Mouse (Mus musculus): Measurements from ENCODE around the gene Gm3045. TPM values are rescaled to one million over a fixed set of nuclear protein-coding genes. Genes with fewer than 3 reads are reported as not detected.

Gene Gm3045
- polyA plus RNA-seq, 1 experiment from 2014 or later = not detected

GRCm38 (mm10) chr13:56419538-56419937 lies 6.9 kb upstream of the Gm3045 start:
- 62% methylated on average over 6 of the region's 6 CpGs for WGBS (ENCODE audit: insufficient replicate concordance)
- H3K4me3 ChIP-seq (ENCODE audit: low read depth, low read length) = no peak overlapping the region
- no peak overlapping the region for H3K4me2 ChIP-seq (ENCODE audit: low read depth, low read length)
- TF ChIP-seq CTCF (IDR thresholded peaks at IDR 0.05; ENCODE audit: low read depth) (no peak), EP300 (IDR thresholded peaks at IDR 0.05; ENCODE audit: low read depth) (no peak)
- no peak overlapping the region for H3K9ac ChIP-seq (replicated peaks)
- H3K36me3 ChIP-seq (replicated peaks; ENCODE audit: insufficient read depth, low read length) = no peaks in the 10 kb centered on the region
- DNase-seq (no peak), ATAC-seq (no peak)
- H3K27ac ChIP-seq (ENCODE audit: low read depth) = no peak overlapping the region
- H3K9me3 ChIP-seq (ENCODE audit: low read length) = no peaks in the 10 kb centered on the region
- H3K4me1 ChIP-seq (ENCODE audit: insufficient read depth) = no peaks in the 10 kb centered on the region
- peaks cover 14% of the 10 kb centered on the region for H3K27me3 ChIP-seq (ENCODE audit: insufficient read depth, low read length)

GRCm38 (mm10) chr13:56422072-56422723 lies 4.2 kb upstream of the Gm3045 start:
- ATAC-seq (no peak), DNase-seq (peak; percentile 65)
- Histone ChIP-seq H3K9ac (replicated peaks) (no peak overlapping the region), H3K9me3 (ENCODE audit: low read length) (no peaks in the 10 kb centered on the region), H3K36me3 (replicated peaks; ENCODE audit: insufficient read depth, low read length) (no peaks in the 10 kb centered on the region), H3K27me3 (ENCODE audit: insufficient read depth, low read length) (peaks cover 17% of the 10 kb centered on the region), H3K4me1 (ENCODE audit: insufficient read depth) (no peaks in the 10 kb centered on the region), H3K4me2 (ENCODE audit: low read depth, low read length) (no peak overlapping the region), H3K4me3 (ENCODE audit: low read depth, low read length) (no peak overlapping the region), H3K27ac (ENCODE audit: low read depth) (no peak overlapping the region)
- 25% methylated on average over 16 of the region's 16 CpGs for WGBS (ENCODE audit: insufficient replicate concordance)
- no peak for TF ChIP-seq EP300 (IDR thresholded peaks at IDR 0.05; ENCODE audit: low read depth)
- TF ChIP-seq CTCF (IDR thresholded peaks at IDR 0.05; ENCODE audit: low read depth) = peak; percentile 75

DNA sequence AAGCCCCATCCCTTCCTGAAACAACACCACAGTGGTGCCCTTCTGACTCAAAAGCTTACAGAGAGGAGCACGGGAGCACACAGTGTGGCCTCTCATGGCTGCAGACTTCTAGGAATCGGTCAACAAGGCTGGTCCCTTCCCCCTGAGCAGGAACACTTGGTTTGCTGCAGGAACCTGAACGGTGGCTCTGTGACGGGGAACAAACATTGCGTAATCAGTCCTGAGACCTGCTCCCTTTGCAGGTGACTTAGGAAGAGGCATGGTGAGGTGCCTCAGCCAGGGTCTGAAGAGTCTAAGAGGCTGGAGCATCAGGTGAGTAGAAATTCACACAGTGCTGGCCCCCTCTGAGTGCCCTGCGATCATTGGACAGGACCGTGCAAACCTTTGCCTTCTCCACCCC lies 463 bp upstream of the Gm3045 start:
- 50% methylated on average over 7 of the region's 7 CpGs for WGBS (ENCODE audit: insufficient replicate concordance)
- H3K27ac ChIP-seq (ENCODE audit: low read depth) = no peak overlapping the region
- no peak overlapping the region for H3K9ac ChIP-seq (replicated peaks)
- TF ChIP-seq CTCF (IDR thresholded peaks at IDR 0.05; ENCODE audit: low read depth) (no peak), EP300 (IDR thresholded peaks at IDR 0.05; ENCODE audit: low read depth) (no peak)
- no peaks in the 10 kb centered on the region for H3K9me3 ChIP-seq (ENCODE audit: low read length)
- DNase-seq (no peak), ATAC-seq (no peak)
- H3K4me3 ChIP-seq (ENCODE audit: low read depth, low read length) = no peak overlapping the region
- no peaks in the 10 kb centered on the region for H3K36me3 ChIP-seq (replicated peaks; ENCODE audit: insufficient read depth, low read length)
- H3K4me1 ChIP-seq (ENCODE audit: insufficient read depth) = no peaks in the 10 kb centered on the region
- H3K4me2 ChIP-seq (ENCODE audit: low read depth, low read length) = no peak overlapping the region
- peaks cover 19% of the 10 kb centered on the region for H3K27me3 ChIP-seq (ENCODE audit: insufficient read depth, low read length)

- TF ChIP-seq CTCF (IDR thresholded peaks at IDR 0.05; ENCODE audit: low read depth) (peak; percentile 80), EP300 (IDR thresholded peaks at IDR 0.05; ENCODE audit: low read depth) (no peak)
- Histone ChIP-seq H3K27ac (ENCODE audit: low read depth) (no peak overlapping the region), H3K9ac (replicated peaks) (no peak overlapping the region), H3K4me3 (ENCODE audit: low read depth, low read length) (no peak overlapping the region), H3K27me3 (ENCODE audit: insufficient read depth, low read length) (0 out of 2 replicates have a peak, but pooled peaks cover 8% of the 10 kb centered on the region), H3K4me2 (ENCODE audit: low read depth, low read length) (no peak overlapping the region), H3K9me3 (ENCODE audit: low read length) (no peaks in the 10 kb centered on the region), H3K4me1 (ENCODE audit: insufficient read depth) (no peaks in the 10 kb centered on the region), H3K36me3 (replicated peaks; ENCODE audit: insufficient read depth, low read length) (no peaks in the 10 kb centered on the region)
- peak; percentile 80 for DNase-seq
- 30% methylated on average over 15 of the region's 16 CpGs for WGBS (ENCODE audit: insufficient replicate concordance)
- ATAC-seq = peak; percentile 64
Measured at GRCm38 (mm10) chr13:56428724-56429500, 2.5 kb downstream of the Gm3045 start.

DNA sequence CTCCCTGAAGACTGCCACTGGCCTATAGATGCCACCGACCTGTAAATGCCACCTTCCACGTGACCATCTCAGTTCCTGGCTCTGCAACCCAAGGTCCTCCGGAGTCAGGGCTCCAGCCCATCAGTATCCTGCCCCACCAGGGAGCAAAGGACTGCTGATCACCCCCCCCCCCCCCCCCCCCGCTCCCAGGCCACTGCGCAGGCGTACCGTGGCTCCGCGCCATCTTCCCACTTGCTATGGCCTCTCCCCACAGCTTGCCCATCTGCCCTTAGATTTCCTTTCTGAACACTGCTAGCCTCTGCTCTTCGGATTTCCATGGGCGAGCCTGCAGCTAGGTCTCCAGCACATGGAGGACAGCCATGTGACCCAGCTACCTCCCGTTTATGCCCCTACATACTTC lies 6.1 kb downstream of the Gm3045 start:
- Histone ChIP-seq H3K4me2 (ENCODE audit: low read depth, low read length) (no peak overlapping the region), H3K9me3 (ENCODE audit: low read length) (no peaks in the 10 kb centered on the region), H3K4me1 (ENCODE audit: insufficient read depth) (no peaks in the 10 kb centered on the region; the same call in 1 of the 2 replicates), H3K36me3 (replicated peaks; ENCODE audit: insufficient read depth, low read length) (no peaks in the 10 kb centered on the region), H3K4me3 (ENCODE audit: low read depth, low read length) (no peak overlapping the region), H3K27me3 (ENCODE audit: insufficient read depth, low read length) (0 out of 2 replicates have a peak, but pooled peaks cover 6% of the 10 kb centered on the region), H3K9ac (replicated peaks) (no peak overlapping the region), H3K27ac (ENCODE audit: low read depth) (no peak overlapping the region)
- ATAC-seq = no peak
- no peak for DNase-seq
- TF ChIP-seq EP300 (IDR thresholded peaks at IDR 0.05; ENCODE audit: low read depth) (no peak), CTCF (IDR thresholded peaks at IDR 0.05; ENCODE audit: low read depth) (no peak)
- 85% methylated on average over 12 of the region's 12 CpGs for WGBS (ENCODE audit: insufficient replicate concordance)

DNA sequence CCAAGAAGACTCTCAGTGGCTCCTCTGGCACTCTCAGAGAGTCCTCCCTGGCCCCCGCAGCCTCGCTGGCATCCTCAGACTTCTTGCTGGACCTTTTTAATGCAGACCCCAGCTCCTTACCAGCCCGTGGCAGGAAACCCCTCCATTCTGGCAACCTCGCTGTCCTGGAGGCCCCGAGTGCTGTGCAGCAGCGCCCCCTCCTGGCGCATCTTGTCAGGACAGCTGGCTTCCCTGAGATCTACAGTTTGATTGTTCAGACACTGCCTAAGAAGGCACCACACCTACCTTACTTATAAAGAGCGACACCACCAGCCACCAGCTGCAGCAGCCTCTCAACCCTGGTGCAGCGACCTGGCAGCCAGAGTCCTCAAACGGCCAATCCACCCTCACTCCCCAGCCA lies 7.1 kb downstream of the Gm3045 start:
- H3K9me3 ChIP-seq (ENCODE audit: low read length) = no peaks in the 10 kb centered on the region
- no peaks in the 10 kb centered on the region for H3K36me3 ChIP-seq (replicated peaks; ENCODE audit: insufficient read depth, low read length)
- DNase-seq (peak; percentile 74), ATAC-seq (no peak)
- no peak overlapping the region for H3K4me2 ChIP-seq (ENCODE audit: low read depth, low read length)
- 16% methylated on average over 10 of the region's 10 CpGs for whole genome bisulfite sequencing (ENCODE audit: insufficient replicate concordance)
- peak; percentile 73 for TF ChIP-seq CTCF (IDR thresholded peaks at IDR 0.05; ENCODE audit: low read depth)
- no peak for TF ChIP-seq EP300 (IDR thresholded peaks at IDR 0.05; ENCODE audit: low read depth)
- no peak overlapping the region for H3K4me3 ChIP-seq (ENCODE audit: low read depth, low read length)
- peaks cover 11% of the 10 kb centered on the region; the same call in 1 of the 2 replicates for H3K27me3 ChIP-seq (ENCODE audit: insufficient read depth, low read length)
- H3K27ac ChIP-seq (ENCODE audit: low read depth) = no peak overlapping the region
- H3K4me1 ChIP-seq (ENCODE audit: insufficient read depth) = no peaks in the 10 kb centered on the region; the same call in none of the 2 replicates
- H3K9ac ChIP-seq (replicated peaks) = no peak overlapping the region

Data from liver, postnatal 0 days (tissue).